Mouse (Mus musculus) MEL (cell line): ENCODE results near the gene Pcsk2. TPM values are rescaled to one million over a fixed set of nuclear protein-coding genes. Genes with fewer than 3 reads are reported as not detected.

Source experiments
- DNase-seq: peaks from one replicate; pipeline ENCODE4 v3.0.0; 2011; ENCODE audit warnings: low read depth, low spot score
- H3K27ac ChIP-seq: 2 replicates; pipeline ENCODE4 v1.5.1; 2012; ENCODE audit warnings: low read depth, mild to moderate bottlenecking, control low read depth, low read length, moderate library complexity; ENCODE audit not compliant: control insufficient read depth
- H3K27me3 ChIP-seq, 2 experiments: fragments of 150-350 bp in 1 of 2; sonication (generic) in 1 of 2; 2 replicates each; pipeline ENCODE4 v1.6.1; 2012; ENCODE audit warnings: low read length in 2 of 2, mild to moderate bottlenecking in 2 of 2, improper control_type of control experiment in 1 of 2, moderate library complexity in 1 of 2; ENCODE audit not compliant: insufficient read depth in 2 of 2, control insufficient read depth in 1 of 2
- H3K36me3 ChIP-seq, 2 experiments: 2 replicates each; pipeline ENCODE4 v1.6.1; 2012 to 2014; ENCODE audit warnings: low read length in 2 of 2, improper control_type of control experiment in 1 of 2, inconsistent platforms in 1 of 2, mild to moderate bottlenecking in 1 of 2; ENCODE audit not compliant: insufficient read depth in 2 of 2, control insufficient read depth in 1 of 2
- H3K4me1 ChIP-seq, 2 experiments: fragments of 150-350 bp in 1 of 2; sonication (generic) in 1 of 2; 2 replicates each; pipeline ENCODE4 v1.6.1; 2012; ENCODE audit warnings: low read length in 2 of 2, improper control_type of control experiment in 1 of 2, mild to moderate bottlenecking in 1 of 2; ENCODE audit not compliant: insufficient read depth in 2 of 2, control insufficient read depth in 1 of 2
- H3K4me3 ChIP-seq, 2 experiments: fragments of 150-350 bp in 1 of 2; sonication (generic) in 1 of 2; 2 replicates each; pipeline ENCODE4 v1.5.1; 2012; ENCODE audit warnings: low read depth in 2 of 2, low read length in 2 of 2, mild to moderate bottlenecking in 2 of 2, moderate library complexity in 2 of 2, control low read depth in 1 of 2, improper control_type of control experiment in 1 of 2; ENCODE audit not compliant: control insufficient read depth in 1 of 2, insufficient read depth in 1 of 2
- H3K79me2 ChIP-seq: 2 replicates; pipeline ENCODE4 v1.6.1; 2012; ENCODE audit warnings: mild to moderate bottlenecking, low read length, moderate library complexity; ENCODE audit not compliant: control insufficient read depth, poor library complexity, insufficient read depth
- H3K9ac ChIP-seq: 2 replicates; pipeline ENCODE4 v1.6.1; 2012; ENCODE audit warnings: low read depth, mild to moderate bottlenecking, control low read depth, low read length, moderate library complexity; ENCODE audit not compliant: control insufficient read depth, poor library complexity, severe bottlenecking
- H3K9me3 ChIP-seq: fragments of 150-350 bp; sonication (generic); replicated peaks from 2 replicates; pipeline ENCODE4 v1.6.1; 2012; ENCODE audit warnings: mild to moderate bottlenecking, low read length, improper control_type of control experiment, moderate library complexity; ENCODE audit not compliant: insufficient read depth
- CHD2 ChIP-seq: IDR thresholded peaks from 2 replicates; pipeline ENCODE4 v1.6.1; 2011; ENCODE audit warnings: low read length, improper control_type of control experiment
- ELF1 ChIP-seq: IDR thresholded peaks from 2 replicates; pipeline ENCODE4 v1.6.1; 2014; ENCODE audit warnings: low read depth, mild to moderate bottlenecking, inconsistent platforms, low read length, improper control_type of control experiment, moderate library complexity
- ETS1 ChIP-seq: IDR thresholded peaks from 2 replicates; pipeline ENCODE4 v1.6.1; 2012; ENCODE audit warnings: low read depth, mild to moderate bottlenecking, inconsistent platforms, low read length, improper control_type of control experiment, moderate library complexity
- GATA1 ChIP-seq: IDR thresholded peaks from 2 replicates; pipeline ENCODE4 v1.6.1; 2011; ENCODE audit warnings: low read depth, low read length, improper control_type of control experiment
- JUND ChIP-seq: IDR thresholded peaks from 2 replicates; pipeline ENCODE4 v1.6.1; 2011; ENCODE audit warnings: low read depth, mild to moderate bottlenecking, improper control_type of control experiment, low read length
- MAFK ChIP-seq: IDR thresholded peaks from 2 replicates; pipeline ENCODE4 v1.6.1; 2011; ENCODE audit warnings: low read depth, mild to moderate bottlenecking, low read length, improper control_type of control experiment, borderline replicate concordance
- MXI1 ChIP-seq: IDR thresholded peaks from 2 replicates; pipeline ENCODE4 v1.6.1; 2011; ENCODE audit warnings: mild to moderate bottlenecking, low read depth, low read length, improper control_type of control experiment
- MYB ChIP-seq: IDR thresholded peaks from 2 replicates; pipeline ENCODE4 v1.6.1; 2011; ENCODE audit warnings: mild to moderate bottlenecking, low read depth, low read length, improper control_type of control experiment
- MYC ChIP-seq: IDR thresholded peaks from 2 replicates; pipeline ENCODE4 v1.6.1; 2011; ENCODE audit warnings: low read depth, mild to moderate bottlenecking, low read length, improper control_type of control experiment, moderate library complexity
- POLR2AphosphoS5 ChIP-seq: IDR thresholded peaks from 2 replicates; pipeline ENCODE4 v1.6.1; 2012; ENCODE audit warnings: low read depth, borderline replicate concordance, mild to moderate bottlenecking, inconsistent platforms, low read length, moderate library complexity, mixed read lengths
- RAD21 ChIP-seq: IDR thresholded peaks from 2 replicates; pipeline ENCODE4 v1.6.1; 2011; ENCODE audit warnings: mild to moderate bottlenecking, low read depth, low read length, improper control_type of control experiment
- SIN3A ChIP-seq: IDR thresholded peaks from 2 replicates; pipeline ENCODE4 v1.6.1; 2012; ENCODE audit warnings: low read length, improper control_type of control experiment, inconsistent platforms
- TAL1 ChIP-seq: IDR thresholded peaks from 2 replicates; pipeline ENCODE4 v1.6.1; 2012; ENCODE audit warnings: mild to moderate bottlenecking, inconsistent platforms, low read length, moderate library complexity, mixed read lengths
- TCF12 ChIP-seq: IDR thresholded peaks from 2 replicates; pipeline ENCODE4 v1.6.1; 2014; ENCODE audit warnings: low read depth, mild to moderate bottlenecking, inconsistent platforms, low read length, improper control_type of control experiment, moderate library complexity
- USF2 ChIP-seq, 2 experiments: IDR thresholded peaks; 2 replicates each; pipeline ENCODE4 v1.6.1; 2011 to 2012; ENCODE audit warnings: improper control_type of control experiment in 2 of 2, low read length in 2 of 2, borderline replicate concordance in 1 of 2, inconsistent platforms in 1 of 2, low read depth in 1 of 2, mild to moderate bottlenecking in 1 of 2; ENCODE audit not compliant: insufficient read depth in 1 of 2
- ZKSCAN1 ChIP-seq: IDR thresholded peaks from 2 replicates; pipeline ENCODE4 v1.6.1; 2012; ENCODE audit warnings: low read depth, mild to moderate bottlenecking, inconsistent platforms, low read length, improper control_type of control experiment, moderate library complexity
- ZMIZ1 ChIP-seq: IDR thresholded peaks from 2 replicates; pipeline ENCODE4 v1.6.1; 2012; ENCODE audit warnings: low read depth, mild to moderate bottlenecking, inconsistent platforms, low read length, improper control_type of control experiment, moderate library complexity
- polyA plus RNA-seq, 2 experiments: library from polyadenylated mRNA; stranded (reverse) in 1 of 2; unstranded in 1 of 2; fragments of >175 nt in 1 of 2; fragments of >200 nt in 1 of 2; gene quantifications; 2 replicates each; pipeline versions ENCODE4 v1.2.1 to v1.2.4; 2012; ENCODE audit warnings: low replicate concordance in 2 of 2, low read depth in 1 of 2; ENCODE audit not compliant: insufficient read length in 2 of 2, insufficient read depth in 1 of 2, missing spikeins in 1 of 2
- total RNA-seq: library from RNA; depleted of rRNA; stranded (reverse); fragments of 300-350 nt; gene quantifications from 2 replicates; pipeline ENCODE4 v1.2.3, GENCODE M21; 2012; rRNA removed

Pcsk2 gene
- total RNA-seq (not detected in 2 replicates), polyA plus RNA-seq (not detected)

- TF ChIP-seq MAFK, result no peak
- TF ChIP-seq CHD2, result no peak
- TF ChIP-seq ELF1, result no peak
- no peak for TF ChIP-seq MYC
- TF ChIP-seq JUND, result no peak
- TF ChIP-seq USF2 (IDR thresholded peaks at IDR 0.05; ENCODE audit: borderline replicate concordance in 1 of 2, insufficient read depth in 1 of 2, low read depth in 1 of 2, low read length in 2 of 2), result no peak
- TF ChIP-seq POLR2AphosphoS5, result no peak
- TF ChIP-seq GATA1, result no peak
- no peak for TF ChIP-seq ZMIZ1
- TF ChIP-seq MYB, result no peak
- TF ChIP-seq TCF12, result no peak
- TF ChIP-seq ZKSCAN1, result no peak
- TF ChIP-seq RAD21, result no peak
- TF ChIP-seq TAL1, result no peak
- TF ChIP-seq, all 39 proteins: peak for 0
- Histone ChIP-seq H3K27ac (no peak within 1 kb of the TSS), H3K4me3 (no peak within 1 kb of the TSS), H3K79me2 (no peaks in the 10 kb centered on the region), H3K9ac (no peak within 1 kb of the TSS), H3K27me3 (no peaks in the 10 kb centered on the region), H3K36me3 (no peaks in the 10 kb centered on the region), H3K4me1 (no peaks in the 10 kb centered on the region), H3K9me3 (no peaks in the 10 kb centered on the region)
- no peak for DNase-seq
These were observed at the start of gene Pcsk2 for GRCm38 (mm10) chr2:143545758-143546246. TSS of gene Pcsk2 (plus strand) at chr2:143546156.

DNA sequence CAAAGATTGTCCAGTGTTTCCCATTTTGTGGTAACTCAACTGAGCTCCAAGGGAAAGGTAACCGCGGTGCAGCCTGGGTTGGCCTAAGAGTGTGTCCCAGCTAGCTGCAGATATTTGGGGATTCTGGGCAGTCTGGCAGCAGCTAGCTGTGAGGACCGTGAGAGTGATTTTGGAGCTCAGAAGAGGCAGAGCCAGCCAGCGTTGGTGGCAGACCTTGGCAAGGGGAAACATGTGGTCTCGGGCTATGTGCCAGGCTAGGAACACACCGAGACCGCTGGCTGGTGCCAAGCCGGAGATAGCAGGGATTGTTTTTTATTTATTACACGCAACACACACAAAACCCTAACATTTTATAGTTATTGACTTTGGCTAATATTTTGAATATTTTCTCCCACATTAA lies 45.1 kb upstream of the Pcsk2 start:
- no peak for DNase-seq
- no peak overlapping the region for H3K4me3 ChIP-seq
- H3K79me2 ChIP-seq, result no peaks in the 10 kb centered on the region
- H3K27me3 ChIP-seq, result no peaks in the 10 kb centered on the region
- no peaks in the 10 kb centered on the region for H3K4me1 ChIP-seq
- H3K36me3 ChIP-seq, result no peaks in the 10 kb centered on the region
- H3K9ac ChIP-seq, result no peak overlapping the region
- no peak for TF ChIP-seq MXI1
- TF ChIP-seq ZMIZ1, result no peak
- TF ChIP-seq SIN3A, result no peak
- no peak for TF ChIP-seq ETS1
- TF ChIP-seq POLR2AphosphoS5, result no peak
- no peak for TF ChIP-seq JUND
- H3K27ac ChIP-seq, result no peak overlapping the region
- no peaks in the 10 kb centered on the region for H3K9me3 ChIP-seq
